Mouse (Mus musculus): ENCODE measurements around the gene Prkaa1. TPM values are rescaled to one million over a fixed set of nuclear protein-coding genes. Genes with fewer than 3 reads are reported as not detected.

Prkaa1 gene
- polyA plus RNA-seq, 1 experiment from 2014 or later: 14.6 TPM

Other genes starting within 250 kb of the Prkaa1 start
- gene Mroh2b, start 245.1 kb upstream of the Prkaa1 start, polyA plus RNA-seq (2016; fragmentation: Nextera tagmentation; extraction: Ambion mirVana): not detected in 2 replicates
- 0.06 TPM in 1 of 2 replicates, not detected in the other for gene C7, start 80.1 kb upstream of the Prkaa1 start, polyA plus RNA-seq (2016; fragmentation: Nextera tagmentation; extraction: Ambion mirVana)
- gene Card6, start 35.3 kb upstream of the Prkaa1 start, polyA plus RNA-seq (2016; fragmentation: Nextera tagmentation; extraction: Ambion mirVana): 0.84 and 1.2 TPM in 2 replicates
- 417 and 438 TPM in 2 replicates for gene Rpl37, start 27.2 kb upstream of the Prkaa1 start, polyA plus RNA-seq (2016; fragmentation: Nextera tagmentation; extraction: Ambion mirVana)
- gene Ttc33, start 41.7 kb downstream of the Prkaa1 start, polyA plus RNA-seq (2016; fragmentation: Nextera tagmentation; extraction: Ambion mirVana): 51.1 and 51.9 TPM in 2 replicates
- 0.42 and 0.70 TPM in 2 replicates for gene Ptger4, start 100.3 kb downstream of the Prkaa1 start, polyA plus RNA-seq (2016; fragmentation: Nextera tagmentation; extraction: Ambion mirVana)

All from midbrain, embryonic 12.5 days (tissue).